Comparison of ENCODE assay signal across 17 mouse cellular contexts in the genomic region with DNA sequence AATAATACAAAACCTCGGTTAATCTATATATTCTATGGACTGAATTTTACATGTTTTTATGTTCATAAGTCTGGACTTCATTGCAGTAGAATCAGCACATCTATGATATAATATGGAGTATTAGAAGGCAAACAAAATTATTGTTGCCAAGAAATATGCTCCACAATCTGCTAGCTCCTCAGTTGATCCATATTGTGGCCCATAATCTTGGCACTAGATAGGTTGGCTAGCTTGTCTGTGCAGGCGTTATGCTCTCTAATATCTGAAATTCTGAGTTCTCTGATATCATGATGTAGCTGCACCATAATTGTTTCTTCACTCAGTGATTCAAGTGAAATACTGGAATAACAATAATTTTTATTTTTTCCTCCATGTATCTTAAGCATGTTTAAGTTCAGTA.
"Had no signal": no experiment of that assay in that cellular context is flagged by ENCODE, and none has a peak within 500 bp of the region (broad histone marks: within the 10 kb centered on the region; RNA-seq: fewer than 3 reads in every experiment).

No protein-coding gene starts in this region.

- H3K36me3 ChIP-seq: lung, embryonic 15.5 days; midbrain, embryonic 13.5 days; midbrain, embryonic 15.5 days; neural tube, embryonic 12.5 days; stomach, embryonic 15.5 days had no signal

- H3K9ac ChIP-seq: lung, embryonic 15.5 days; midbrain, embryonic 13.5 days; midbrain, embryonic 15.5 days; neural tube, embryonic 12.5 days; stomach, embryonic 15.5 days had no signal

- H3K4me1 ChIP-seq: lung, embryonic 15.5 days; megakaryocyte, embryonic 14.5 days; midbrain, embryonic 13.5 days; midbrain, embryonic 15.5 days; neural tube, embryonic 12.5 days; stomach, embryonic 15.5 days had no signal

- ATAC-seq: lung, postnatal 0 days; midbrain, embryonic 13.5 days; midbrain, embryonic 15.5 days had no signal

- H3K4me2 ChIP-seq: lung, embryonic 15.5 days; midbrain, embryonic 11.5 days; midbrain, embryonic 13.5 days; midbrain, embryonic 15.5 days; neural tube, embryonic 12.5 days; stomach, embryonic 15.5 days had no signal

- H3K27ac ChIP-seq: lung, embryonic 15.5 days; macrophage; midbrain, embryonic 13.5 days; midbrain, embryonic 15.5 days; neural tube, embryonic 12.5 days; stomach, embryonic 15.5 days; stomach, postnatal 0 days had no signal

- H3K27me3 ChIP-seq: lung, embryonic 15.5 days; megakaryocyte, embryonic 14.5 days; midbrain, embryonic 13.5 days; midbrain, embryonic 15.5 days; neural tube, embryonic 12.5 days; stomach, embryonic 15.5 days had no signal

- DNase-seq: lung, adult 18-20 months; lung, postnatal 14 days; lung, postnatal 36 days; right cerebral cortex, postnatal 14 days; thymus, adult 2 months; thymus, postnatal 25 days; thymus, postnatal 4 days had no signal

- H3K4me3 ChIP-seq: lung, embryonic 15.5 days; megakaryocyte, embryonic 14.5 days; midbrain, embryonic 13.5 days; midbrain, embryonic 15.5 days; neural tube, embryonic 12.5 days; stomach, embryonic 15.5 days had no signal

- H3K9me3 ChIP-seq: lung, embryonic 15.5 days; megakaryocyte, embryonic 14.5 days; midbrain, embryonic 13.5 days; midbrain, embryonic 15.5 days; neural tube, embryonic 12.5 days; stomach, embryonic 15.5 days had no signal
